Mouse (Mus musculus) ES-E14 (cell line): ENCODE data around the gene Nek1. TPM values are rescaled to one million over a fixed set of nuclear protein-coding genes. Genes with fewer than 3 reads are reported as not detected.

Experiments used
- DNase-seq: peaks from one replicate; pipeline ENCODE4 v3.0.0-alpha.2; 2013; ENCODE audit warnings: low read depth, low spot score
- H3K27ac ChIP-seq: 2 replicates; pipeline ENCODE4 v1.5.1; 2012; ENCODE audit warnings: low read depth, mild to moderate bottlenecking, low read length, moderate library complexity, mixed read lengths; ENCODE audit not compliant: poor library complexity, insufficient read depth, severe bottlenecking
- H3K36me3 ChIP-seq: 2 replicates; pipeline ENCODE4 v1.6.1; 2012; ENCODE audit warnings: mild to moderate bottlenecking, low read length, moderate library complexity, mixed read lengths; ENCODE audit not compliant: control insufficient read depth, poor library complexity, insufficient read depth, severe bottlenecking
- H3K4me1 ChIP-seq, 2 experiments: fragments of 150-350 bp in 1 of 2; sonication (generic) in 1 of 2; 2 replicates each; pipeline ENCODE4 v1.6.1; 2012; ENCODE audit warnings: low read length in 2 of 2, mild to moderate bottlenecking in 1 of 2, mixed read lengths in 1 of 2; ENCODE audit not compliant: control insufficient read depth in 2 of 2, insufficient read depth in 2 of 2, poor library complexity in 1 of 2
- H3K4me3 ChIP-seq, 2 experiments: fragments of 150-350 bp in 1 of 2; sonication (generic) in 1 of 2; 2 replicates each; pipeline ENCODE4 v1.5.1; 2012; ENCODE audit warnings: low read length in 2 of 2, low read depth in 1 of 2, mild to moderate bottlenecking in 1 of 2, mixed read lengths in 1 of 2; ENCODE audit not compliant: insufficient read depth in 1 of 2, poor library complexity in 1 of 2, severe bottlenecking in 1 of 2
- H3K9ac ChIP-seq: 2 replicates; pipeline ENCODE4 v1.6.1; 2012; ENCODE audit warnings: low read depth, mild to moderate bottlenecking, low read length, mixed read lengths; ENCODE audit not compliant: poor library complexity, insufficient read depth, severe bottlenecking
- H3K9me3 ChIP-seq: fragments of 150-350 bp; sonication (generic); 2 replicates; pipeline ENCODE4 v1.6.1; 2012; ENCODE audit warnings: low read depth, mild to moderate bottlenecking, low read length; ENCODE audit not compliant: control insufficient read depth, insufficient read depth
- CHD2 ChIP-seq: IDR thresholded peaks from 2 replicates; pipeline ENCODE4 v1.6.1; 2014; ENCODE audit warnings: mild to moderate bottlenecking, low read depth, low read length, inconsistent platforms
- HCFC1 ChIP-seq: IDR thresholded peaks from 2 replicates; pipeline ENCODE4 v1.6.1; 2012; ENCODE audit warnings: low read length, inconsistent platforms, borderline replicate concordance; ENCODE audit not compliant: insufficient read depth
- MAFK ChIP-seq: IDR thresholded peaks from 2 replicates; pipeline ENCODE4 v1.6.1; 2014; ENCODE audit warnings: mild to moderate bottlenecking, low read depth, low read length, inconsistent platforms; ENCODE audit not compliant: insufficient read depth
- ZC3H11A ChIP-seq: IDR thresholded peaks from 2 replicates; pipeline ENCODE4 v1.6.1; 2012; ENCODE audit warnings: low read depth, mild to moderate bottlenecking, inconsistent platforms, low read length, borderline replicate concordance
- ZNF384 ChIP-seq: IDR thresholded peaks from 2 replicates; pipeline ENCODE4 v1.6.1; 2012; ENCODE audit warnings: low read depth, low read length, inconsistent platforms
- in situ Hi-C, 2 experiments: fragments of 600-800 bp; cut with MboI; formaldehyde crosslinking; loops; one replicate each; pipeline ENCODE4 v1.15.1; 2025; ENCODE audit warnings: low sequenced_read_pairs in 2 of 2, inconsistent platforms in 1 of 2; ENCODE audit not compliant: unreplicated experiment in 2 of 2
- total RNA-seq: library from RNA; depleted of rRNA; stranded (reverse); fragments of 300-350 nt; gene quantifications from 2 replicates; pipeline ENCODE4 v1.2.3, GENCODE M21; 2012

Gene Nek1
- total RNA-seq, 1 experiment = 8.9 TPM

- in situ Hi-C loops = no loop called here
- no peak overlapping the region for H3K4me3 ChIP-seq
- H3K9me3 ChIP-seq = no peaks in the 10 kb centered on the region
- DNase-seq = no peak
- TF ChIP-seq ZNF384 (no peak), ZC3H11A (no peak), CHD2 (no peak), HCFC1 (no peak), MAFK (no peak)
- no peaks in the 10 kb centered on the region for H3K36me3 ChIP-seq
- H3K9ac ChIP-seq = no peak overlapping the region
- H3K27ac ChIP-seq = no peak overlapping the region
- peaks cover 3 to 4% of the 10 kb centered on the region in 2 experiments; a peak in 2 of 4 replicates for H3K4me1 ChIP-seq
Observed at GRCm38 (mm10) chr8:60971808-60972207, 21.2 kb upstream of the Nek1 start.

- Histone ChIP-seq H3K4me3 (no peak overlapping the region), H3K9ac (no peak overlapping the region), H3K4me1 (peaks cover 3 to 6% of the 10 kb centered on the region in 2 experiments; a peak in 2 of 4 replicates), H3K36me3 (no peaks in the 10 kb centered on the region), H3K27ac (no peak overlapping the region), H3K9me3 (no peaks in the 10 kb centered on the region)
- DNase-seq = no peak
- in situ Hi-C loops = no loop called here
- TF ChIP-seq ZNF384 (no peak), MAFK (no peak), HCFC1 (no peak), ZC3H11A (no peak), CHD2 (no peak)
Observed at GRCm38 (mm10) chr8:60973448-60973847, 19.5 kb upstream of the Nek1 start.

- H3K4me3 ChIP-seq = no peak overlapping the region
- no peak overlapping the region for H3K9ac ChIP-seq
- H3K4me1 ChIP-seq = peaks cover 0 to 2% of the 10 kb centered on the region in 2 experiments; a peak in 2 of 4 replicates
- no peak for DNase-seq
- no peak overlapping the region for H3K27ac ChIP-seq
- in situ Hi-C loops = no loop called here
- TF ChIP-seq ZC3H11A (no peak), CHD2 (no peak), ZNF384 (no peak), HCFC1 (no peak), MAFK (no peak)
- no peaks in the 10 kb centered on the region for H3K9me3 ChIP-seq
- H3K36me3 ChIP-seq = no peaks in the 10 kb centered on the region
Observed at GRCm38 (mm10) chr8:60974837-60975236, 18.2 kb upstream of the Nek1 start.

GRCm38 (mm10) chr8:60976818-60977217 lies 16.2 kb upstream of the Nek1 start:
- in situ Hi-C loops = no loop called here
- Histone ChIP-seq H3K4me3 (peak overlapping the region; percentile 5 to 10; a peak in 2 of 4 replicates), H3K27ac (no peak overlapping the region), H3K36me3 (no peaks in the 10 kb centered on the region), H3K4me1 (peaks cover 0 to 3% of the 10 kb centered on the region in 2 experiments; a peak in 1 of 4 replicates), H3K9ac (no peak overlapping the region), H3K9me3 (no peaks in the 10 kb centered on the region)
- peak; percentile 29 for DNase-seq
- TF ChIP-seq ZNF384 (no peak), HCFC1 (no peak), ZC3H11A (no peak), CHD2 (no peak), MAFK (no peak)

GRCm38 (mm10) chr8:60978496-60978895 lies 14.5 kb upstream of the Nek1 start:
- H3K9ac ChIP-seq = no peak overlapping the region
- no peak overlapping the region for H3K4me3 ChIP-seq
- in situ Hi-C loops = no loop called here

More at GRCm38 (mm10) chr8:60978496-60978895, 14.5 kb upstream of the Nek1 start:
- DNase-seq = no peak
- Histone ChIP-seq H3K36me3 (no peaks in the 10 kb centered on the region), H3K9me3 (no peaks in the 10 kb centered on the region), H3K27ac (no peak overlapping the region), H3K4me1 (peaks cover 0 to 6% of the 10 kb centered on the region in 2 experiments; a peak in 1 of 4 replicates)
- TF ChIP-seq MAFK (no peak), CHD2 (no peak), ZC3H11A (no peak), HCFC1 (no peak), ZNF384 (no peak)
